Mouse (Mus musculus) spleen, adult 18-20 months (tissue): ENCODE data around the gene Mvb12b.

ENCODE experiments used
- DNase-seq, 2 experiments: peaks; one replicate each; pipeline ENCODE4 v3.0.0; 2022; ENCODE audit warnings: mixed read lengths in 2 of 2

Mvb12b gene

GRCm38 (mm10) chr2:33717821-33718351 is 169.9 kb downstream of the Mvb12b start:
- DNase-seq, result no peak

GRCm38 (mm10) chr2:33717378-33717777 is 170.4 kb downstream of the Mvb12b start:
- no peak for DNase-seq

- DNase-seq, result no peak
Observed at GRCm38 (mm10) chr2:33716878-33717277, 170.9 kb downstream of the Mvb12b start.

GRCm38 (mm10) chr2:33714932-33715331 is 172.8 kb downstream of the Mvb12b start:
- DNase-seq, result no peak

- DNase-seq, result no peak
Observed at GRCm38 (mm10) chr2:33713580-33714260, 174.0 kb downstream of the Mvb12b start.

GRCm38 (mm10) chr2:33712811-33713210 is 174.9 kb downstream of the Mvb12b start:
- no peak for DNase-seq

- no peak for DNase-seq
Observed at GRCm38 (mm10) chr2:33708831-33709230, 178.9 kb downstream of the Mvb12b start.

- no peak for DNase-seq
Observed at GRCm38 (mm10) chr2:33708096-33708495, 179.7 kb downstream of the Mvb12b start.

GRCm38 (mm10) chr2:33706403-33706802 is 181.3 kb downstream of the Mvb12b start:
- DNase-seq, result no peak

- DNase-seq, result no peak
Observed at GRCm38 (mm10) chr2:33705687-33706320, 181.9 kb downstream of the Mvb12b start.

- no peak for DNase-seq
Observed at GRCm38 (mm10) chr2:33703286-33703685, 184.5 kb downstream of the Mvb12b start.

GRCm38 (mm10) chr2:33702705-33703104 is 185.0 kb downstream of the Mvb12b start:
- DNase-seq, result peak in 1 of 2 experiments; percentile 6

GRCm38 (mm10) chr2:33701446-33701815 is 186.3 kb downstream of the Mvb12b start:
- no peak for DNase-seq

GRCm38 (mm10) chr2:33700581-33701445 is 186.9 kb downstream of the Mvb12b start:
- DNase-seq, result no peak

- DNase-seq, result no peak
Observed at GRCm38 (mm10) chr2:33698898-33699297, 188.8 kb downstream of the Mvb12b start.

- no peak for DNase-seq
Observed at GRCm38 (mm10) chr2:33696428-33696827, 191.3 kb downstream of the Mvb12b start.

GRCm38 (mm10) chr2:33693931-33694330 is 193.8 kb downstream of the Mvb12b start:
- DNase-seq, result no peak

- DNase-seq, result peak in 1 of 2 experiments; percentile 20
Observed at GRCm38 (mm10) chr2:33689880-33690462, 197.8 kb downstream of the Mvb12b start.

- no peak for DNase-seq
Observed at GRCm38 (mm10) chr2:33689155-33689879, 198.4 kb downstream of the Mvb12b start.

- DNase-seq, result no peak
Observed at GRCm38 (mm10) chr2:33683594-33683993, 204.2 kb downstream of the Mvb12b start.

GRCm38 (mm10) chr2:33683095-33683494 is 204.7 kb downstream of the Mvb12b start:
- no peak for DNase-seq

- peak in 1 of 2 experiments; percentile 59 for DNase-seq
Observed at GRCm38 (mm10) chr2:33682219-33682618, 205.5 kb downstream of the Mvb12b start.
